Mouse (Mus musculus) frontal cortex, postnatal 25 days (tissue): ENCODE measurements at regions not wholly inside any gene's neighbourhood (a gene's known extent, or its start where the extent isn't known, plus 50 kb on each side); places are given as distances from the start of the nearest gene placed in this dataset.

Source experiments
- DNase-seq, 2 experiments: peaks; one replicate each; pipeline ENCODE4 v3.0.0; 2022; ENCODE audit warnings: low spot score in 2 of 2

- DNase-seq = no peak
Observed at GRCm38 (mm10) chr17:45966736-45967135, 65.4 kb downstream of the Vegfa start.

- no peak for DNase-seq
Observed at GRCm38 (mm10) chr17:45964031-45964430, 68.1 kb downstream of the Vegfa start.

GRCm38 (mm10) chr17:45963332-45963731, 68.8 kb downstream of the Vegfa start:
- no peak for DNase-seq

- DNase-seq = no peak
Observed at GRCm38 (mm10) chr17:45961626-45962319, 70.4 kb downstream of the Vegfa start.

GRCm38 (mm10) chr17:45958094-45958881, 73.9 kb downstream of the Vegfa start:
- no peak for DNase-seq

- no peak for DNase-seq
Observed at GRCm38 (mm10) chr17:45955481-45955880, 76.7 kb downstream of the Vegfa start.

- no peak for DNase-seq
Observed at GRCm38 (mm10) chr17:45954824-45955223, 77.3 kb downstream of the Vegfa start.

- no peak for DNase-seq
Observed at GRCm38 (mm10) chr17:45953523-45953922, 78.6 kb downstream of the Vegfa start.

- DNase-seq = no peak
Observed at GRCm38 (mm10) chr17:45950533-45951164, 81.5 kb downstream of the Vegfa start.

- DNase-seq = no peak
Observed at GRCm38 (mm10) chr17:45949141-45949540, 83.0 kb downstream of the Vegfa start.

- no peak for DNase-seq
Observed at GRCm38 (mm10) chr17:45948314-45948935, 83.7 kb downstream of the Vegfa start.

- DNase-seq = no peak
Observed at GRCm38 (mm10) chr17:45945005-45945404, 87.2 kb downstream of the Vegfa start.

- no peak for DNase-seq
Observed at GRCm38 (mm10) chr17:45943244-45943643, 88.9 kb downstream of the Vegfa start.

GRCm38 (mm10) chr17:45941890-45942375, 90.2 kb downstream of the Vegfa start:
- DNase-seq = no peak

GRCm38 (mm10) chr17:45940121-45940813, 91.9 kb downstream of the Vegfa start:
- DNase-seq = no peak

- DNase-seq = no peak
Observed at GRCm38 (mm10) chr17:45938284-45938683, 93.9 kb downstream of the Vegfa start.

- no peak for DNase-seq
Observed at GRCm38 (mm10) chr17:45936577-45936976, 95.6 kb downstream of the Vegfa start.

- no peak for DNase-seq
Observed at GRCm38 (mm10) chr17:45935291-45935690, 96.9 kb downstream of the Vegfa start.

- DNase-seq = no peak
Observed at GRCm38 (mm10) chr17:45934002-45934401, 98.2 kb downstream of the Vegfa start.

GRCm38 (mm10) chr17:45933034-45933433, 99.1 kb downstream of the Vegfa start:
- no peak for DNase-seq

GRCm38 (mm10) chr17:45932611-45933010, 99.6 kb downstream of the Vegfa start:
- DNase-seq = no peak
